Mouse (Mus musculus) forebrain, embryonic 12.5 days (tissue): Measurements from ENCODE around the gene Aurkaip1. TPM values are rescaled to one million over a fixed set of nuclear protein-coding genes. Genes with fewer than 3 reads are reported as not detected.

ENCODE experiments used
- ATAC-seq: fragments of 200-750 bp; cut with Nextera tagmentation; 2 replicates; pipeline ENCODE4 v1.8.0; 2017; ENCODE audit warnings: moderate TSS enrichment; ENCODE audit not compliant: low FRiP score
- H3K27ac ChIP-seq: fragments of 300-500 bp; sonication (generic); 2 replicates; pipeline ENCODE4 v1.5.1; 2016; ENCODE audit warnings: mild to moderate bottlenecking
- H3K27me3 ChIP-seq: fragments of 300-500 bp; sonication (generic); 2 replicates; pipeline ENCODE4 v1.6.1; 2016; ENCODE audit warnings: mild to moderate bottlenecking
- H3K36me3 ChIP-seq: fragments of 300-500 bp; sonication (generic); replicated peaks from 2 replicates; pipeline ENCODE4 v1.6.1; 2016; ENCODE audit warnings: mild to moderate bottlenecking
- H3K4me1 ChIP-seq: fragments of 300-500 bp; sonication (generic); 2 replicates; pipeline ENCODE4 v1.6.1; 2016
- H3K4me2 ChIP-seq: fragments of 300-500 bp; sonication (generic); 2 replicates; pipeline ENCODE4 v1.6.1; 2016; ENCODE audit warnings: mild to moderate bottlenecking, moderate library complexity
- H3K4me3 ChIP-seq: fragments of 300-500 bp; sonication (generic); replicated peaks from 2 replicates; pipeline ENCODE4 v1.5.1; 2016; ENCODE audit warnings: mild to moderate bottlenecking
- H3K9ac ChIP-seq: fragments of 300-500 bp; sonication (generic); 2 replicates; pipeline ENCODE4 v1.6.1; 2016; ENCODE audit warnings: mild to moderate bottlenecking
- H3K9me3 ChIP-seq: fragments of 300-500 bp; sonication (generic); 2 replicates; pipeline ENCODE4 v1.6.1; 2016
- WGBS: fragments of 180-500 bp; shearing (Covaris S2); methylation state at CpG from one replicate; pipeline ENCODE4 v1.1.7; 2016; 5-methylcytosine and 5-hydroxymethylcytosine counted together
- microRNA-seq: library from miRNA; unstranded; fragments of <30 nt; microRNA quantifications from one replicate; pipeline ENCODE4, GENCODE M21; 2017
- polyA plus RNA-seq: library from polyadenylated mRNA; unstranded; fragments of >200 nt; fragmentation: Nextera tagmentation; extraction: Ambion mirVana; gene quantifications from 2 replicates; pipeline ENCODE4 v1.2.1, GENCODE M21; 2016

Aurkaip1 gene
- polyA plus RNA-seq, 1 experiment from 2014 or later, result 131 TPM

DNA sequence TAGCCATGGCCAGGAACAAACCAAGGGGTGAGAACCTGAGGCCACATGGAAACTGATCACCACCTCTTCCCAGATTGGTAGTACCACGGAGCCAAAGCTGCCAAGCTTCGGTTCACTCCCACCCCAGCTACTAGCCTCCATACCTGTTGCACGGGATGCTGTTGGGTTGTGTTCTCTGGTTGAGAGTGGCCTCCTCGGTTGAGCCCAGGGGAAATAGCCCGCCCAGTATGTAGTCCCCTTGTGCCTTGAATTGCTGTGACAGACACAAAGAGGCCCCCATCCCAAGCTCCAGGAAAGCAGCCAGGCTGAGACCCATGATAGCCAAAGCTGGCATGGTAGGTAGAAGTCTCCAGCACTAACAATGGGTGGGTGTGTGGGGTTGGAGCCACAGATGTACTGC lies 31.9 kb downstream of the Aurkaip1 start, which contains the start of gene Tas1r3:
Gene Tas1r3 (minus strand): TSS at position 362 of the 400 bp plus-strand sequence.
- ATAC-seq, result no peak
- H3K27me3 ChIP-seq, result no peaks in the 10 kb centered on the region
- H3K4me2 ChIP-seq, result no peak within 1 kb of the TSS
- 74% methylated on average over 5 of the region's 5 CpGs for WGBS
- H3K27ac ChIP-seq, result no peak within 1 kb of the TSS
- no peak within 1 kb of the TSS for H3K9ac ChIP-seq
- no peak within 1 kb of the TSS for H3K4me3 ChIP-seq
- peaks cover 63% of the 10 kb centered on the region for H3K36me3 ChIP-seq
- H3K9me3 ChIP-seq, result no peaks in the 10 kb centered on the region
- H3K4me1 ChIP-seq, result peaks cover under 1% of the 10 kb centered on the region

DNA sequence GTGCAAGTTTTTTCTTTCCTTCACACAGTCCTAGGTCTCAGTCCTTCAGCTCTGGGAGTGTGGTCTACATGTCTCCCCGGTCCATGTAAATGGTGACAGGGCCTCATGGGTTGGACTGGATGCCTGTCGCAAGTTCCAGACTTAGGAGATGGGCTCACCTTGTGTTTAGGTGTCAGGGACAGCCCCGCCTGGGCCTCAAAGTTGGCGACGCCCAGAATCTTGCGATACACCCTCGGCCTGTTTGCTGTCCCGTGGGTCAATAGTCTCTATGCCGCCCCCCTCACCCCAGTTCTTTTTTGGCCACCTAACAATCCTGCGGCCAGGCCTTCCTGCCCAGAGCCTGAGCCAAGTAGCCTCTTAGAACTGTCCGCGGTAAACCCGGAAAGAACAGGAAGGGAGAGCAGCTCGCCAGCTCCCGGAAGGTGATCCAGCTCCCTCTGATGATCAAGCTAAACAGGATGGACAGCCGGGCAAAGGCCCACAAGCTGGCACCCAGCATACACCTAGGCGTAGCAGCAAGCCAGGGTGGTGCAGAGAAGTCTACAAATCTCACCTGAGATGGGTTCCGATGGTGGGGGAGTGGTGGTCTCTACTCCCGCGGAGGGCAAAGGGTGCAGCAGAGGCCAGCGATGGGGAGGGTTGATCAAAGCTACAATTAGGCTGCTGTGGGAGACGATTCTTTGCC lies 37.7 kb downstream of the Aurkaip1 start:
- Histone ChIP-seq H3K4me2 (peak overlapping the region; percentile 91), H3K9me3 (no peaks in the 10 kb centered on the region), H3K36me3 (peaks cover 51% of the 10 kb centered on the region), H3K27me3 (no peaks in the 10 kb centered on the region), H3K27ac (0 out of 2 replicates have a peak overlapping the region, but pooled peaks have one; percentile 6), H3K4me3 (peak overlapping the region; percentile 78), H3K4me1 (peaks cover 27% of the 10 kb centered on the region), H3K9ac (peak overlapping the region; percentile 90)
- ATAC-seq, result peak; percentile 2; the same call in 1 of the 2 replicates
- 11% methylated on average over 22 of the region's 22 CpGs for WGBS

DNA sequence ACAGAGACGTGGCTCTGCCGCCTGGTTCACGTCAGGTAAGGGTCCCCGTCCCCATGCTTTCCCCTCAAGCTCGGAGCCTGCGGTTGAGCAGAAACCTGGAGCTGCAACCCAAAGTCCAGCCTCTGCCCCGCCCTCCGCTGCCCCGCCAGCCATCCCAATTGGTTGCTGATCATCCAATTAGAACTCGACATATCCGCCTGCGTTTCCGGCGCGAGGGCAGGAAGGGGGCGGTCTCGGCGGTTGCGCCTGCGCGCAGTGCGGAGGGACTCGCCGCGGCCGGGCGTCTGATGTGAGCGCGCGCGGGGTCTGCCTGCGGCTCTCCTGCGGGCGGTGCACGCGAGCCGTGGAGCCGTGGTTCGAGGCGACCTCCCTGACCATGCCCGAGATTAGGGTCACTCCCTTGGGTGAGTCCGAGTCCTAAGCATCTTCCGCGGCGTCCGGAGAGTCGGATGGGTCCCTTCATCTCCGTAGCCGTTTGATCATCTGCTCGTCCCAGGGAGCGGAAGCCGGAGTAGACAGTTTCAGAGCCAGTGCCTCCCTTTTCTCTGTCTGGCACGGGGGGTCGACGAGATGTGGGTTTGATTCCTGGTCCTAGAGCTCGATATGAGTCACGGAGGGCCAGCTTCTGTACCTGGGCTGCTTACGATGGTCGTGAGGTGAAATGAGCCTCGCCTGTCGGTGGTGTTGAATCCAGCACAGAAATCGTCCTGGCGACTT lies 38.4 kb downstream of the Aurkaip1 start, which contains the start of the genes Cptp and Ints11:
Gene Cptp (minus strand): TSS at position 124 of the 717 bp plus-strand sequence.
Gene Ints11 (plus strand): TSS at position 230 of the 717 bp plus-strand sequence.
- no peaks in the 10 kb centered on the region for H3K27me3 ChIP-seq
- H3K4me1 ChIP-seq, result peaks cover 27% of the 10 kb centered on the region
- under 1% methylated on average over 63 of the region's 63 CpGs for WGBS
- H3K4me3 ChIP-seq, result peak within 1 kb of the TSS; percentile 78
- peak; percentile 96 for ATAC-seq
- H3K9me3 ChIP-seq, result no peaks in the 10 kb centered on the region
- H3K36me3 ChIP-seq, result peaks cover 58% of the 10 kb centered on the region
- peak within 1 kb of the TSS; percentile 91 for H3K4me2 ChIP-seq
- peak within 1 kb of the TSS; percentile 73 for H3K27ac ChIP-seq
- peak within 1 kb of the TSS; percentile 90 for H3K9ac ChIP-seq

GRCm38 (mm10) chr4:155871404-155871803 lies 40.3 kb downstream of the Aurkaip1 start:
- H3K36me3 ChIP-seq, result peaks cover 54% of the 10 kb centered on the region

More at GRCm38 (mm10) chr4:155871404-155871803, 40.3 kb downstream of the Aurkaip1 start:
- H3K4me1 ChIP-seq, result peaks cover 27% of the 10 kb centered on the region
- ATAC-seq, result no peak
- no peak overlapping the region for H3K4me3 ChIP-seq
- H3K9ac ChIP-seq, result no peak overlapping the region
- H3K4me2 ChIP-seq, result no peak overlapping the region
- no peaks in the 10 kb centered on the region for H3K9me3 ChIP-seq
- 95% methylated on average over 7 of the region's 7 CpGs for WGBS
- no peaks in the 10 kb centered on the region for H3K27me3 ChIP-seq
- no peak overlapping the region for H3K27ac ChIP-seq

Small RNAs within 50 kb of the gene (microRNA-seq; reads per million reads assigned to microRNA genes)
- not detected for gene Gm27743

Other genes starting within 250 kb of the Aurkaip1 start
- 12.9 and 14.1 TPM in 2 replicates for gene Slc35e2, start 229.9 kb upstream of the Aurkaip1 start, polyA plus RNA-seq
- gene Cdk11b, start 206.4 kb upstream of the Aurkaip1 start, polyA plus RNA-seq, result 91.6 and 97.7 TPM in 2 replicates
- gene Gm10563, start 185.9 kb upstream of the Aurkaip1 start, polyA plus RNA-seq, result not detected in 2 replicates
- gene Mmp23, start 177.9 kb upstream of the Aurkaip1 start, polyA plus RNA-seq, result 2.2 and 2.4 TPM in 2 replicates
- 30.7 and 35.8 TPM in 2 replicates for gene Mib2, start 162.1 kb upstream of the Aurkaip1 start, polyA plus RNA-seq
- 2.4 and 5.9 TPM in 2 replicates for gene Fndc10, start 136.9 kb upstream of the Aurkaip1 start, polyA plus RNA-seq
- 137 and 139 TPM in 2 replicates for gene Ssu72, start 126.5 kb upstream of the Aurkaip1 start, polyA plus RNA-seq
- gene Tmem240, start 96.5 kb upstream of the Aurkaip1 start, polyA plus RNA-seq, result 2.5 and 3.2 TPM in 2 replicates
- gene Atad3a, start 70.2 kb upstream of the Aurkaip1 start, polyA plus RNA-seq, result 95.3 and 99.0 TPM in 2 replicates
- 9.8 and 11.5 TPM in 2 replicates for gene Vwa1, start 56.6 kb upstream of the Aurkaip1 start, polyA plus RNA-seq
- 0.22 and 0.35 TPM in 2 replicates for gene Tmem88b, start 45.4 kb upstream of the Aurkaip1 start, polyA plus RNA-seq
- gene Ankrd65, start 40.8 kb upstream of the Aurkaip1 start, polyA plus RNA-seq, result not detected in 2 replicates
- gene Mrpl20, start 28.4 kb upstream of the Aurkaip1 start, polyA plus RNA-seq, result 209 and 210 TPM in 2 replicates
- 195 and 202 TPM in 2 replicates for gene Ccnl2, start 18.8 kb upstream of the Aurkaip1 start, polyA plus RNA-seq
- 22.9 and 24.3 TPM in 2 replicates for gene Mxra8, start 8.4 kb downstream of the Aurkaip1 start, polyA plus RNA-seq
- gene Dvl1, start 16.1 kb downstream of the Aurkaip1 start, polyA plus RNA-seq, result 6.1 and 9.2 TPM in 2 replicates
- gene Tas1r3, start 32.1 kb downstream of the Aurkaip1 start, polyA plus RNA-seq, result 0.51 and 0.61 TPM in 2 replicates
- gene Cptp, start 38.2 kb downstream of the Aurkaip1 start, polyA plus RNA-seq, result 17.9 and 23.4 TPM in 2 replicates
- 92.2 and 94.1 TPM in 2 replicates for gene Ints11, start 38.3 kb downstream of the Aurkaip1 start, polyA plus RNA-seq
- gene Pusl1, start 60.5 kb downstream of the Aurkaip1 start, polyA plus RNA-seq, result 44.6 and 48.8 TPM in 2 replicates
- gene Acap3, start 60.5 kb downstream of the Aurkaip1 start, polyA plus RNA-seq, result 47.9 and 57.2 TPM in 2 replicates
- 154 and 159 TPM in 2 replicates for gene Ube2j2, start 112.6 kb downstream of the Aurkaip1 start, polyA plus RNA-seq
- gene C1qtnf12, start 131.0 kb downstream of the Aurkaip1 start, polyA plus RNA-seq, result 10.9 and 11.6 TPM in 2 replicates
- gene B3galt6, start 161.4 kb downstream of the Aurkaip1 start, polyA plus RNA-seq, result 16.4 and 18.6 TPM in 2 replicates
- 115 and 117 TPM in 2 replicates for gene Sdf4, start 161.6 kb downstream of the Aurkaip1 start, polyA plus RNA-seq
- gene Tnfrsf4, start 182.6 kb downstream of the Aurkaip1 start, polyA plus RNA-seq, result 0.70 and 1.2 TPM in 2 replicates
- 1.3 and 1.4 TPM in 2 replicates for gene Tnfrsf18, start 194.9 kb downstream of the Aurkaip1 start, polyA plus RNA-seq
- gene Ttll10, start 228.1 kb downstream of the Aurkaip1 start, polyA plus RNA-seq, result 0.22 and 0.37 TPM in 2 replicates